Mouse (Mus musculus): ENCODE data around the gene Aldh16a1.

- TF ChIP-seq EP300 (IDR thresholded peaks at IDR 0.05; ENCODE audit: low read depth) (no peak), CTCF (IDR thresholded peaks at IDR 0.05; ENCODE audit: low read depth) (no peak)
Measured at GRCm38 (mm10) chr7:45155590-45155989, 1.2 kb upstream of the Aldh16a1 start.

Measured in heart, postnatal 0 days (tissue).